Mouse (Mus musculus) gastrocnemius, postnatal 10 days (tissue): ENCODE measurements around the gene Ephx1. TPM values are rescaled to one million over a fixed set of nuclear protein-coding genes. Genes with fewer than 3 reads are reported as not detected.
"Not testable (repeated sequence)": the region's sequence is repeated elsewhere in the genome, so short reads cannot be mapped to it uniquely, and the experiment has no call there.

Experiments used
- DNase-seq: peaks from one replicate; pipeline ENCODE4 v3.0.0; 2021; ENCODE audit warnings: mixed read lengths
- long read RNA-seq, 2 experiments: library from polyadenylated mRNA; stranded (forward); transcript quantifications; one replicate each; pipeline ENCODE4 v2.0.0; 2021
- total RNA-seq, 2 experiments: library from RNA; stranded (reverse); gene quantifications; 2 replicates each; pipeline ENCODE4 v1.2.3; 2021

Gene Ephx1
- total RNA-seq: 10 to 100 TPM; 15.8 to 17.6 TPM
- long read RNA-seq, experiment 1, transcript Ephx1-201 (9 exons, 1,741 nt): major isoform, 10 of 13 reads
- long read RNA-seq, experiment 1, partial matches to known transcripts: 3 of 13 reads
- long read RNA-seq, experiment 1, other reads (novel, unspliced or antisense): 0 of 13 reads
- long read RNA-seq, experiment 2, transcript Ephx1-201 (9 exons, 1,741 nt): major isoform, 11 of 13 reads
- long read RNA-seq, experiment 2, partial matches to known transcripts: 1 of 13 reads
- long read RNA-seq, experiment 2, other reads (novel, unspliced or antisense): 1 of 13 reads

- no peak for DNase-seq
Observed at GRCm38 (mm10) chr1:181020756-181021487, at the start of gene Ephx1. Gene Ephx1, minus strand, starts transcription at chr1:181020904.

GRCm38 (mm10) chr1:181069671-181070070 is 49.0 kb upstream of the Ephx1 start:
- no peak for DNase-seq

GRCm38 (mm10) chr1:181068344-181068743 is 47.6 kb upstream of the Ephx1 start:
- DNase-seq: no peak

- no peak for DNase-seq
Observed at GRCm38 (mm10) chr1:181064648-181065047, 43.9 kb upstream of the Ephx1 start.

GRCm38 (mm10) chr1:181063991-181064390 is 43.3 kb upstream of the Ephx1 start:
- no peak for DNase-seq

GRCm38 (mm10) chr1:181061784-181062485 is 41.2 kb upstream of the Ephx1 start:
- DNase-seq: no peak

GRCm38 (mm10) chr1:181052898-181053297 is 32.2 kb upstream of the Ephx1 start:
- no peak for DNase-seq

- no peak for DNase-seq
Observed at GRCm38 (mm10) chr1:181050937-181051336, 30.2 kb upstream of the Ephx1 start, which contains the start of gene 9130409I23Rik. Gene 9130409I23Rik, plus strand, starts transcription at chr1:181051237.

GRCm38 (mm10) chr1:181049328-181049842 is 28.7 kb upstream of the Ephx1 start:
- DNase-seq: no peak

- no peak for DNase-seq
Observed at GRCm38 (mm10) chr1:181047520-181047919, 26.8 kb upstream of the Ephx1 start.

- DNase-seq: no peak
Observed at GRCm38 (mm10) chr1:181039652-181040051, 18.9 kb upstream of the Ephx1 start.

- DNase-seq: no peak
Observed at GRCm38 (mm10) chr1:181037623-181038022, 16.9 kb upstream of the Ephx1 start.

GRCm38 (mm10) chr1:181035015-181035778 is 14.5 kb upstream of the Ephx1 start:
- DNase-seq: not testable (repeated sequence)

- DNase-seq: no peak
Observed at GRCm38 (mm10) chr1:181022265-181022664, 1.6 kb upstream of the Ephx1 start.

GRCm38 (mm10) chr1:181021488-181021865 is 773 bp upstream of the Ephx1 start:
- no peak for DNase-seq

GRCm38 (mm10) chr1:181017890-181018420 is 2.7 kb downstream of the Ephx1 start:
- DNase-seq: no peak

- DNase-seq: peak; percentile 79
Observed at GRCm38 (mm10) chr1:181017212-181017711, 3.4 kb downstream of the Ephx1 start.

- peak; percentile 63 for DNase-seq
Observed at GRCm38 (mm10) chr1:181016532-181017131, 4.1 kb downstream of the Ephx1 start.

GRCm38 (mm10) chr1:181016045-181016444 is 4.7 kb downstream of the Ephx1 start:
- no peak for DNase-seq

- peak; percentile 50 for DNase-seq
Observed at GRCm38 (mm10) chr1:181015558-181015957, 5.1 kb downstream of the Ephx1 start.
